Mouse (Mus musculus) myocyte (in vitro differentiated cells): ENCODE data around the gene Zfp961.

Experiments
- CEBPB ChIP-seq: IDR thresholded peaks from 2 replicates; pipeline ENCODE4 v1.6.1; 2011; ENCODE audit warnings: mild to moderate bottlenecking, moderate library complexity; ENCODE audit not compliant: poor library complexity, insufficient read depth, severe bottlenecking
- MYOG ChIP-seq, 3 experiments: IDR thresholded peaks; one replicate each; pipeline ENCODE4 v1.6.1; 2011; ENCODE audit warnings: control low read depth in 2 of 3, low read depth in 2 of 3, mild to moderate bottlenecking in 2 of 3; ENCODE audit not compliant: insufficient read length in 2 of 3, control insufficient read depth in 1 of 3, insufficient read depth in 1 of 3
- POLR2A ChIP-seq: IDR thresholded peaks from one replicate; pipeline ENCODE4 v1.6.1; 2011; ENCODE audit warnings: low read depth, mild to moderate bottlenecking, control low read depth, moderate library complexity; ENCODE audit not compliant: insufficient read length
- USF1 ChIP-seq: IDR thresholded peaks from one replicate; pipeline ENCODE4 v1.6.1; 2011; ENCODE audit warnings: low read depth, mild to moderate bottlenecking, control low read depth, moderate library complexity

DNA sequence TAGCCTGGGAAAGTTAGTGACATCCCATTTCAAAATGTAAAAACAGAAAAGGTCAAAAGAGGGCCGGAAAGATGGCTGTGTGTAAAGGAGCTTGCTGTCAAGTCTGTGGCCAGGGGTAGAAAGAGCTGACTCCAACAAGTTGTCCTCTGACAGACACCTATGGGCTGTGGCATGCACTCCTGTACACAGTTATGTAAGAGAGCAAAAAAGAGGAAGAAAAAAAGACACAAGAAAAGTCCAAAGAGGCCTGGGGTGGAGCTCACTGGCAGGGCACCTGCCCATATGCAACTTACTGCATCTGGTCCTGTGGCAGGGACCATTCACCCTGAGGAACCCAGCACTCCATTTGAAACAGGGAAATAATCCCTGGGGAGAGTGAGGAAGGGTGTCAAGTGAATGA is 91.7 kb downstream of the Zfp961 start:
- TF ChIP-seq MYOG (IDR thresholded peaks at IDR 0.05; ENCODE audit: control insufficient read depth in 1 of 3, insufficient read depth in 1 of 3, insufficient read length in 2 of 3, low read depth in 2 of 3) (no peak), CEBPB (no peak), USF1 (no peak), POLR2A (no peak)
